Mouse (Mus musculus): ENCODE data around the gene Fam120b.

The Fam120b gene

GRCm38 (mm10) chr17:15379741-15380526 lies 16.1 kb upstream of the Fam120b start:
- DNase-seq (ENCODE audit: low read depth) = no peak

DNA sequence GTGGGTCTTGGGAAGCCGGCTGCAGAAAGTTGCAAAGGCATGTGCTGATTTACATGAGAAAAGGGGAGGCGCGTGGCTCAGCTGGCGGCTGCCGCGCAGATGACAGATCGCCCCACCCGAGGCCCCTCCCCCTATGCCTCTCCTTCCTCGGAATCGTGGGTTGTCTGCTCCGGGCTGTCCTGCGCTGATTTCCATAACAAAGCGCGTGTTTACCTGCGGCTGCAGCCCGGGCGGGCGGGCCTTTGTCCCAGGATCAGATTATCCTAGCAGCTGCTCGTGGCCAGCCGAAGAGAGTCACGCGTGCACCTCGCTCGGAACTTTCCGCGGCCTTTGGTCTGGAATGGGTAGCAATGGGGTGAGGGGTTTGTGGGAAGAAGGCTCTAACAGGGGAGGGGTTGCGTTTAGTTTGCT lies 15.4 kb upstream of the Fam120b start:
- DNase-seq (ENCODE audit: low read depth) = no peak

GRCm38 (mm10) chr17:15381092-15381860 lies 14.7 kb upstream of the Fam120b start:
- no peak for DNase-seq (ENCODE audit: low read depth)

DNA sequence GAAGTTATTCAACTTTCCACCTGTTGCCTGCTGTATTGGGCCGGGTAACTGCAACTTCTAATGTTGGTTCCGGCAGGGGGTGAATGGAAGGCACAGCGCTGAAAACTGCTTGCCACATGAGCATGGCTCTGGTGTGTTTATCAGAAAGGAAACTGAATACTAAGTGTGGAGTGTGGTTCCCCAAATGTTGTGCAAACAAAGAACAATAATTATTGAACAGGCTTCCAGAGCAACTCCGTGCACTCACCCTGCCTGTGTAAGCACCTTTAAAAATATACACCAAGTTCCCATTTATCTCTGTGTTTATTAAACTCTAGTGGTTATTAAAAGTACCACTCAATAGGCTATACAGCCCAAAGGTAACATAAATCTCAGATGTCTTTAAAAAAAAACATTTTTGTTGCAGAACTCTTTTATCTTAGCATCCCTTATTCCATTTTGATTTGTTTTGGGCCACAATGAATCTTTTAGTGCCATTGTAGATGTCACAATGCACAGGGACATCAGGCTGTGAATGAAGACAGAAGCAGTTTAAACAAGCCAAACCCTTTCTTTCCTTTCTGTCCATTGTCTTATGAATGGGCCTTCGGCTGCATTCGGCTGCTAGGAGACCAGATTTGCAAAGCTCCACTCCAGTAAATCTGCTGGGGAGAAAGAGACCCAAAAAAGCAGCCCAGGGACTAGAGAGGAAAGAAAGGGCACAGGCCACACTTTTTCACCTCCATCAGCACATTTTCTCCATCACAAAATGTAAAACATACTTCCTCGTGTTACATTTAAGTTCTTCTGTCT lies 13.9 kb upstream of the Fam120b start:
- DNase-seq (ENCODE audit: low read depth) = no peak

DNA sequence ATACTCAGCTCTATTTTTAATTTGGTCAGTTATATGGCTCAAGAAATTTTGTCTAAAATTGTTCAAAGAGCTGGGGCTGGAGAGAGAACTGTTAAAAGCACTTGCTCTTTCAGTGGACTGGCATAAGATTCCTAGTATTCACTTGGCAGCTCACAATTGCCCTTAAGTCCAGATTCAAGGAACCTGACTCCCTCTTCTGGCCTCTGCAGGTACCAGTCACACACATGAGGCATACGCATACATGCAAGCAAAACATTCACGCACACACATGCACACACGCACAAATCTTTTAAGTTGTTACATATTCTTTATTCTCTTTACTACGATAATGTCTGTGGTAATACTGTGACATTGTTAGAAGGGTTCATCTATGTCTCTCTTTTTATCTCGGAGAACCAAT lies 12.6 kb upstream of the Fam120b start:
- no peak for DNase-seq (ENCODE audit: low read depth)

DNA sequence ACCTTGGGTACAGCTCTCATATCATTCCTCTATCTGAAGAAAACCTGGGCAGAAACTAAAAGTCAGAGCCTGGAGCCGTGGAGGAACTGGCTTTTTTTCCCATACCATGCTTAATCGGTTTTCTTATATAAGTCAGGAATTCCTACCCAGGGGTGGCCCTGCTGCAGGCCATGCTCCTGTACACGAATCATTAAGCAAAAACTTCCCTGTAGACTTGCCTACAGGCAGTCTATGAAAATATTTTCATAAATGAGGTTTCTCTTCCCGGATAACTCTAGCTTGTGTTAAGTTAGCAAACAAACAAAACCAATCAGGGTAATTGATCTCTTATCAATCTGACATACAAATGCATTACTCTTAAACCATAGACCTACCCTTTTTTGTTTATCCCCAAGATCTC lies 7.1 kb upstream of the Fam120b start:
- no peak for DNase-seq (ENCODE audit: low read depth)

DNA sequence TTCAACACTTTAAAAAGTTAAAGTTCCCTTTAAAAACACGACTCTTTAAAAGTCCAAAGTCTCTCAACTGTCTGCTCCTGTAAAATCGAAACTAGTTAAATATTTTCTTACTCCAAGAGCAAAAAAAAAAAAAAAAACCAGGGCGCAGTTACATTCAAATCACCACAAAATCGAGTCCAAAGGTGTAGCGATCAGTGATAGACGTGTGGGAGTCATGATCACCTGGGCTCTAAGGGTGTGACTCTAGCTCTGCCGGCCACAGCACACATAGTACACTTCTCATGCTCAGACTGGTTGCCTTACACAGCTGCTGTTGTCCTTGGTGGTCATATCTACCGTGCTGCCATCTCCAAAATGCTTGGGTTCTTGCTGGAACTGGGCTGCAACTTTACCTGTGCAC lies 6.6 kb upstream of the Fam120b start:
- no peak for DNase-seq (ENCODE audit: low read depth)

DNA sequence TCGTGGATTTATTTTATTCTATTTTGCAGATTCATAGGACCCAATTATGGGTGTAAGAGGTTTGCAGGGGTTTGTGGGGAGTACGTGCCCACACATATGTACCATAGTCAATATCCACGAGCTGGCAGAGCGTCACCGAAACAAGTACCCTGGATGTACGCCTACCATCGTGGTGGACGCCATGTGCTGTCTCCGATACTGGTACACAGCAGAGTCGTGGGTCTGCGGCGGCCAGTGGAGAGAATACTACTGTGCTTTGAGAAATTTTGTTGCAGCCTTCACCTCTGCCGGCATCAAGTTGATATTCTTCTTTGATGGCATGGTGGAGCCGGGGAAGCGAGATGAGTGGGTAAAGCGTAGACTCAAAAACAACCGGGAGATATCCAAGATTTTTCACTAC lies 5.7 kb downstream of the Fam120b start:
- no peak for DNase-seq (ENCODE audit: low read depth)

- no peak for DNase-seq (ENCODE audit: low read depth)
Measured at GRCm38 (mm10) chr17:15406576-15406975, 10.6 kb downstream of the Fam120b start.

DNA sequence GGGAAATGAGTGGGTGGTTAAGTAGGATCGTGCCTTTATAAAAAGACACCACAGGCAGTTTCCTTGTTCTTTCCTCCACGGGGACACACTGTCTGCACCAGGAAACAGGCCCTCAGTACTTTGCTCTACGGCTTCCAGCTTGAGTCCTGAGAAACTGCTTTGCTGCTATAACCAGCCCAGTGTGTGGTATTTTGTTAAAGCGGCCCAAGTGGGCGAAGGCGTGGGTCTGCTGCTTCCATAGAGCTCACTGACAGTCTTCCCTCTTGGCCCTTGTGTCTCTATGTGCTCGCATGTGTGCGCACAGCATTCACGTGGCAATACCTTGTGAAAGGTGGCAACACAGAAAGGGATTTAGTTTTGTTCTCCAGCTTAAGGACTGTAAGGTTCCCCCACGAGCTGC lies 13.3 kb downstream of the Fam120b start:
- no peak for DNase-seq (ENCODE audit: low read depth)

GRCm38 (mm10) chr17:15410861-15411260 lies 14.9 kb downstream of the Fam120b start:
- no peak for DNase-seq (ENCODE audit: low read depth)

DNA sequence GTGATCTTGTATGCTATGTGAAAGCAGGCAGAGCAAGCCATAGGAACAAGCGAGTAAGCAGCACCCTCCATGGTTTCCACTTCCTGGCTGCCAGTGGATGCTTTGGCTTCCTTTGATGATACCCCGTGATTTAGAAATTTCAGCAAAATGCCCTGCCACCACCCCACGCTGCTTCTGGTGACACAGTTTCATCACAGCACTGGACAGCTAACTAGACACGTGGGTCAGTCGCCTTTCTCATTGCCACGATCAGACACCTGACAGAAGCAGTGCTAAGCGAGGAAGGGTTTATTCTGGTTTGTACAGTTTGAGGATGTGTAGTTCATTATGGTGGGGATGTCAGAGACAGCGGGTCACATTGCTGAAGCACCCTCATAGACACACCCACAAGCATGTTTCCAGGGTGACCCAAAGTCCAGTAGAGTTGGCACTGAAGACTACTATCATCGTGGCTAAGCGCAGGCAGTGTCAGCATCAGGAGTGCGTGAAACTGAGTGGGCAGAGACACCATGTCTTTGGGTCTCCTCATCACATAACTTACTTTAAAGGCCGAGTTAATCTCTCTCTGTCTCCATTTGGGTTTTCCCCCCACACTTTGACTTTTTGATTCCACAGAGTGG lies 20.7 kb downstream of the Fam120b start:
- no peak for DNase-seq (ENCODE audit: low read depth)

DNA sequence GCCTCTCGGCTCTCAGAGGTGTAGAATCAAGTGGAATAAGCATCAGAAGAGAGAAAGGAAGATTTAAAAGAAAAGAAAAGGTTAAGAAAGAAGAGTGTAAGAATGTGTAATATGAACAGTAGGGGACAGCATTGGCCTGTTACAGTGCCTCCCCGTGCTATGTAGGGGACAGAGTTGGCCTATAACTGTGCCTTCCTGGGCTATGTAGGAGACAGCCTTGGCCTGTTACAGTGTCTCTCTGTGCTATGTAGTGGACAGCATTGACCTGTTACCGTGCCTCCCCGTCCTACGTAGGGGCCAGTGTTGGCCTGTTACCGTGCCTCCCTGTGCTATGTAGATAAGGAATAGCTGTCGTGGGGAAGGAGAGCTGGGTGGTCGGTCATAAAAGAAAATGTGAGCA lies 23.5 kb downstream of the Fam120b start:
- DNase-seq (ENCODE audit: low read depth) = no peak

DNA sequence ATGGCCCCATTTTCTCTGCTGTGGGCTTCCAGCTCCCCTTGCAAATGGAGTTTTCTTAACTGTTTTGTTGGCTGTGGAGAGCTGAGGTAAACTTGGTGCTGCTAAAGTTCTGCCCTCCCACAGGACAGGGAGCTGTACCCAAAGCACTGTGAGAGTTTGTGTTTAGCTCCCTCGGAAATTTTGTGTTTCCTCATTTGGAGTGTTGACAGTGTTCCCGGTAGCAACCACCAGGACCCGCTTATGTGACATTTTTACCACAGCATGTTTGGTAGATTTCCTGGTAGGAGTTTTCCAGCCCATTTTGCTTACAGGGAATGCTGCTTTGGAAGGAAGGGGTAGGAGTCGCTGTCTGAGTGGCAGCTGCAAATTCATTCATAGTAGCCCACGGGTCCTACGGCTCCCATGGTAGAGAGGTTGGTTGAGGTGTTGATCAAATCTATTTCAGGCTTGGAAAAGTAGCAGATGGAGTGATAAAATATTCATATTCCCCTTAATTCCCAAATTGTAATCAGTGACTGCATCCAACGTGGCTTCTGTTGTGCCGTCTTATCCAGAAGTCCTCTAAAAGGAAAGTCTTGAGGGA lies 24.1 kb downstream of the Fam120b start:
- no peak for DNase-seq (ENCODE audit: low read depth)

DNA sequence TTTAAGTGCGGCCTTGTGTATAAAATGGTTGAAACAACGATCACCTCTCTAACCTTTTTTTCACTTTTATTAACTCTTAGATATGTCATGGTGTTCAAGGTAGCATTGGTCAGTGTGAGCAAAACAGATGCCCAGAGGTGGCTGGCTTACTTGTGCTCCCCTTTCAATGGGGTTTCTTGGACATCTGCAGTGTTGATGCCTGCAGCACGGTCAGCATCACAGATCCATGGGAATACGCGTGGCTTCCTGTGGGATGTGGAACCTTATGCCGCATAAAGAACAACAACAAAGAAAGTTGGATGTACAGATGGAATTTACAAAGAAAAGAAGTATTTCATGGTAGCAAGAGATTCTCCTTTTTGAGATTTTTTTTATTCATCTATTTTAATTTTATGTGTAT lies 25.4 kb downstream of the Fam120b start:
- DNase-seq (ENCODE audit: low read depth) = no peak

DNA sequence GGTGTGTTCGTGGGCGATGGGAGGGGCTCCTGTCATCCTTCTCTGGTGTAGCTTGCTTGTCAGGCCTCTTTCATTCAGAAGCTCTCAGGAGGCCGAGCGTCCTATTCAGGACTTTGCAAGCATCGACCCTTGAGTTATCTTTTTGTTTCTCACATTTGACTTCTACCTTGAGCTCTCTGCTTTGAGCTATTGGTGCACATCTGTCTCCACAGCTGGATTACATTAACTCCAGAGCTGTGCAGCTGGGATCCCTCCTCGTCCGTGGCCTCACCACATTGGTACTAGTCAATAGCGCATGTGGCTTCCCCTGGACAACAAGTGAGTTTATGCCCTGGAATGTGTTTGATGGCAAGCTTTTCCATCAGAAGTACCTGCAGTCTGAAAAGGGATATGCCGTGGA lies 26.7 kb downstream of the Fam120b start:
- no peak for DNase-seq (ENCODE audit: low read depth)

- DNase-seq (ENCODE audit: low read depth) = peak; percentile 42
Measured at GRCm38 (mm10) chr17:15423080-15423765, 27.2 kb downstream of the Fam120b start.

GRCm38 (mm10) chr17:15425931-15426330 lies 29.9 kb downstream of the Fam120b start:
- DNase-seq (ENCODE audit: low read depth) = no peak

DNA sequence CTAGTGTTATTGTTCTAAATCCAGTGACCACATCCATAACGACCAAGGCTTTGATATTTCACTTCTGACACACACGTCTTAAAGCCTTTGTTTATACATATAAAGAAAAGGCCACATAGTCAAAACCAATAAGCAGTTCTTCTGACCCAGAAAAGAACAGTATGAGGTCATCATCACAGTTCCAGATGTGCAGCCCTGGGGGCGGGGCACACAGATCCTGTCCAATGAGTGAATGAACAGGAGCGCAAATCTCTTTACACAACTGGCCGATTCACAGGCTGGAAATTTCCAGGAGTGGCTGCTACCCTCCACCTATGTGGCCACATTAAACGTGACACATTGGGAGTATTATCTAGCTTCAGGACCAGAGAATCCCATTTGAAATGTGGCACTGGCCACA lies 33.4 kb downstream of the Fam120b start:
- DNase-seq (ENCODE audit: low read depth) = no peak

- no peak for DNase-seq (ENCODE audit: low read depth)
Measured at GRCm38 (mm10) chr17:15429937-15430336, 33.9 kb downstream of the Fam120b start.

GRCm38 (mm10) chr17:15431021-15431514 lies 35.1 kb downstream of the Fam120b start:
- no peak for DNase-seq (ENCODE audit: low read depth)
